Mouse (Mus musculus) liver, embryonic 14.5 days (tissue): ENCODE measurements around the gene Fam50a.
"Not testable (repeated sequence)": the region's sequence is repeated elsewhere in the genome, so short reads cannot be mapped to it uniquely, and the experiment has no call there.

Source experiments
- CTCF ChIP-seq: IDR thresholded peaks from 2 replicates; pipeline ENCODE4 v1.5.1; 2016; ENCODE audit warnings: antibody characterized with exemption, low read depth, control low read depth
- EP300 ChIP-seq: IDR thresholded peaks from 2 replicates; pipeline ENCODE4 v1.6.1; 2016; ENCODE audit warnings: antibody characterized with exemption, low read depth

GRCm38 (mm10) chrX:74357069-74357468, 44.2 kb downstream of the Fam50a start:
- TF ChIP-seq CTCF, EP300: not testable (repeated sequence)
